Mouse (Mus musculus) hindbrain, embryonic 10.5 days (tissue): ENCODE measurements around the gene Zbtb44. TPM values are rescaled to one million over a fixed set of nuclear protein-coding genes. Genes with fewer than 3 reads are reported as not detected.

Experiments used
- polyA plus RNA-seq: library from polyadenylated mRNA; unstranded; fragments of >200 nt; fragmentation: Nextera tagmentation; extraction: Ambion mirVana; gene quantifications from 2 replicates; pipeline ENCODE4 v1.2.1, GENCODE M21; 2016

Zbtb44 gene
- polyA plus RNA-seq, 1 experiment from 2014 or later, result 4.0 TPM

Other genes with a start within 250 kb of the Zbtb44 start
- 5.4 and 6.6 TPM in 2 replicates for gene Adamts15, start 108.2 kb upstream of the Zbtb44 start, polyA plus RNA-seq
- gene Adamts8, start 88.1 kb upstream of the Zbtb44 start, polyA plus RNA-seq, result 2.6 TPM in 2 replicates
- 4.9 and 9.6 TPM in 2 replicates for gene St14, start 101.2 kb downstream of the Zbtb44 start, polyA plus RNA-seq
- 220 and 243 TPM in 2 replicates for gene Aplp2, start 181.2 kb downstream of the Zbtb44 start, polyA plus RNA-seq
- gene Prdm10, start 249.9 kb downstream of the Zbtb44 start, polyA plus RNA-seq, result 7.9 and 8.9 TPM in 2 replicates